Mouse (Mus musculus) right cerebral cortex, postnatal 10 days (tissue): Measurements from ENCODE around the gene Pabpc1l.

ENCODE experiments used
- DNase-seq, 2 experiments: peaks; one replicate each; pipeline ENCODE4 v3.0.0; 2021; ENCODE audit warnings: low spot score in 2 of 2

The Pabpc1l gene

DNA sequence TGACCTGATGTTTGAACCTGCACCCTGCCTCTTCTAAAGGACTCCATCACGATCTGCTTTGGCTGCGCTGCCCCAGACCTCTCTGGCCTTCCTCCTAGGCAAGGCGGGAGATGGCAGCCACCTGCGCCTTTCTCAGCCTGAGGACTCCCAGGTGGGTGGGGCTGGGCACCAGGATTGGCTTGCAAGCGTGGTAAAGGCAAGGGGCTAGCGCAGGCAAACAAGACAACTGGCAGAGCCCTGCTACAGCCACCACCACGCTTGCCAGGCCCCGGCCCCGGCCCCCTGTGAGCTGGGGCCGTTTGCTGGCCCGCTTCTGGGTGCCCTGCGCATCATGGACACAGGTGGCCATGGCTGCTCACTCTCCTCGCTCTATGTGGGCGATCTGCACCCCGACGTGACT, at the start of gene Pabpc1l:
Gene Pabpc1l, plus strand, starts transcription at position 301 of the 400 bp plus-strand sequence.
- DNase-seq, result no peak

DNA sequence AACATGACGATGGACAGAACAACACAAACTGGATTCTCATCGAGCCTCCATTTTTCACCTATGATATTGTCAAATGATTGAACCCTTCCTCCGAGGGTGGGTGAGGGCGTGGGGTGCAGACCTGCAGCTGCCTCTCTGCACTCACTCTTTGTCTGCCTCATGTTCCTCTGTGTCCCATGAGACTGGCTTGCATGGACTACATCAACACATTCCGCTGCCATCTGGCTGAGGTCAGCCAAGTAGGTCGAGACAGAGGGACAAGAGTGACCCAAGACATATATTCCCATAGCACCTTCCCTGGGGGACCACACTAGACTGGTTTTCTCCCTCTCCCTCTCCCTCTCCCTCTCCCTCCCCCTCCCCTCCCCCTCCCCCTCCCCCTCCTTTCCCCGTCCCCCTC, 48.8 kb upstream of the Pabpc1l start:
- DNase-seq, result no peak

GRCm38 (mm10) chr2:163987233-163987632, 38.0 kb upstream of the Pabpc1l start:
- DNase-seq, result no peak

DNA sequence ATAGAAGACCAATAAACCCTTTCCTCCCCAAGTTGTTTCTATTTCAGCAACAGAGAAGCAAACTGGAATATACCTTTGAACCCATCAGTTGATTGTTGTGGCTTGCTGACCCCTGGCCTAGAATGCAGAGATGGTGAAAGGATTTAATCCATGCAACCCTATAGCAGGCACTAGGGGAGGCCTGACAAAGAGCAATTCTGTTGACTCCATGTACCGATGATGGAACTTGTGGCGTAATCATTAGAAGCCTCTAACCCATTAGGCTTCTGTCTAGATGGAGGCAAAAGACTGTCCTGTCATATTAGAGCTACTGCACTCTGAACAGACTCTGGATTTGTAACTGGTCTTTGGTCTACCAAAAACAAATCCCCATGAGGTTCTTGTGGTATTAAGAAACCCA, 32.4 kb upstream of the Pabpc1l start:
- DNase-seq, result no peak

DNA sequence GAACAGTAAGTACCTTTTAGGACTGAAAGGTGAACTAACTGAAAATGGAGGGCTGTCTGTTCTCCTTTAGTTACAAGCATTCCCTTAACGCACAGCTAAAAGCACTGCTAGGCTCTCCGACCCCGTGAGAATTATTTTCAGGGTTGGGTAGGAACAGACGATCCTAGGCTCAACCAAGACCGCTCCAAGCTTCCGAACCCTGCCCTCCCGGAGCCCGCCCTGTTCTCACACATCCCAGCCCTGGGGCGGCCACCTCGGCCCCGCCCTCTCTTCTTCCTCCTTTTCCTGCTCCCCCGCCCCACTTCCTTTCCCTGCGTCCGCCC, 30.6 kb upstream of the Pabpc1l start, which contains the start of gene Ywhab:
Gene Ywhab, plus strand, starts transcription at position 307 of the 323 bp plus-strand sequence.
- DNase-seq, result no peak

- peak; percentile 97 to 98 for DNase-seq
These were observed 30.0 kb upstream of the Pabpc1l start for GRCm38 (mm10) chr2:163994977-163995862.

- DNase-seq, result no peak
These were observed 29.0 kb upstream of the Pabpc1l start for GRCm38 (mm10) chr2:163996275-163996674.

DNA sequence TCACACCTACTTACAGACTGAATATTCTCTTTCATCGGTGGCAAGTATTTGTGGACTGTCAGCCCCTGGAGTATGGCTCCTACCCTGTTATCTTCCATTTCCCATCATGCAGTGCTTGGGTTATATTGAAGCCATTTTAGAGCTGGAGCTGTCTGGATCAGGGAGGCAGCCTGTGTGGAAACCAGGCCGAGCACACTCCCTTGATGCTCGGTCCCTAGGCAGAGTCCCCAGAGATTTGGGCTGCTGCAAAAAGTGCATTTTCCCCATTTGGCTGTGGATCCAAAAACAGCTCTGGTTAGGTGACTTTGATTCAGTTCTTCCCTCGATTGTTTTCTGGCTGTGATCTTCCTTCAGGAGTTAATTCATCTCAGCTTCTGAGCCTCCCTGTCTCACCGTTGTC, 28.4 kb upstream of the Pabpc1l start:
- DNase-seq, result no peak

- no peak for DNase-seq
These were observed 26.3 kb upstream of the Pabpc1l start for GRCm38 (mm10) chr2:163998981-163999380.

DNA sequence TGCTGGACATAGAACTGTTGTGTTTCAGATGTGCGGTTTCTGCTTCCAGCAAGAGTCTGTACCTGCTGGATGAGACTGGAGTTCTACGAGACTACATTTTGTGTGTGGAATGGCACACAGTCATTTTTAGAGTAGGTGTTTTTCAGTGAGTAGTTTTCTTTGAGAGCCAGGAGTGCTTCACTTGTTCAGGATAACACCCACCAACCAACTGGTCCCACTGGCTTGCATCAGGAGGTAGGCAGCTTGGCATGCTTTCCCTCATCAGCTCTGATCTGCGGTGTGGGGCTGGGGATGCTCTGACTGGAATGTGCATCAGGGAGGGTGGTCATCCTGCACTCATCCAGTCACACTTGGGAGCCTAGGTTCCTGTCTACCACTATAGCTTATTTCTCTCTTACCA, 22.6 kb upstream of the Pabpc1l start:
- DNase-seq, result no peak

- DNase-seq, result no peak
These were observed 20.7 kb upstream of the Pabpc1l start for GRCm38 (mm10) chr2:164004503-164004902.

- DNase-seq, result no peak
These were observed 18.3 kb upstream of the Pabpc1l start for GRCm38 (mm10) chr2:164006932-164007331.

GRCm38 (mm10) chr2:164007547-164007946, 17.7 kb upstream of the Pabpc1l start:
- DNase-seq, result no peak

- no peak for DNase-seq
These were observed 17.2 kb upstream of the Pabpc1l start for GRCm38 (mm10) chr2:164007987-164008545.

- no peak for DNase-seq
These were observed 16.0 kb upstream of the Pabpc1l start for GRCm38 (mm10) chr2:164009227-164009626.

- no peak for DNase-seq
These were observed 14.8 kb upstream of the Pabpc1l start for GRCm38 (mm10) chr2:164010496-164010895.

GRCm38 (mm10) chr2:164010944-164011343, 14.3 kb upstream of the Pabpc1l start:
- DNase-seq, result no peak

GRCm38 (mm10) chr2:164015304-164015703, 9.9 kb upstream of the Pabpc1l start:
- no peak for DNase-seq

GRCm38 (mm10) chr2:164018910-164019309, 6.3 kb upstream of the Pabpc1l start:
- DNase-seq, result no peak

- DNase-seq, result no peak
These were observed 5.3 kb upstream of the Pabpc1l start for GRCm38 (mm10) chr2:164019943-164020342.

DNA sequence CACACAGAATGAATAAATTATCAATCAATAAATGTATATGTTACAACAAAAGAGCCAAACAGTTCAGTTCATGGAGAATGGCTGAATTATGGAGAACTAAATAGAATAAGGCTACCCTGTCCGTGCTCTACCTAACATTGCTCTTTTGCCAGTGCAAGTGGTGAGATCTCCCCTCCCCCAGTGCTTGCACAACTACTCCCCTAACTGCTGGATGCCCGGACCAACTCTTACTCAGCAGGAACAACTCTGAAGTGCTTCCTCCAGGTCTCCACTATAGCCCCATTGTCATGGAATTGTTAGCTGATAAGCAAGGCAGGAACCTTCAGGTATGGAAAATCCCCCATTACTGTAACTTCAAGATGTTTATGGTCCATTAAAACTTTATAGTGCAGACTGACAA, 3.1 kb upstream of the Pabpc1l start:
- no peak for DNase-seq

GRCm38 (mm10) chr2:164031147-164031546, 5.9 kb downstream of the Pabpc1l start:
- DNase-seq, result no peak

GRCm38 (mm10) chr2:164032973-164033372, 7.7 kb downstream of the Pabpc1l start:
- no peak for DNase-seq
